In genomic region chr10:110429578-110429977, GRCm38 (mm10) we compare ENCODE assay signal across 15 mouse cellular contexts. TPM values are rescaled to one million over a fixed set of nuclear protein-coding genes. Genes with fewer than 3 reads are reported as not detected.
A peak's percentile ranks its signal among the peaks of the same experiment; 100 is the strongest.
DNase-seq lines count a peak whose midpoint lies in the region; ATAC-seq and TF ChIP-seq lines count a peak whose summit lies in the region.
"Had no signal": no experiment of that assay in that cellular context is flagged by ENCODE, and none has a peak within 500 bp of the region (broad histone marks: within the 10 kb centered on the region; RNA-seq: fewer than 3 reads in every experiment).

No protein-coding gene starts in this region.

- H3K27me3 ChIP-seq in forebrain, embryonic 12.5 days: no peaks in the 10 kb centered on the region
- no peaks in the 10 kb centered on the region for H3K27me3 ChIP-seq in hindbrain, embryonic 16.5 days (replicated peaks; ENCODE audit: control insufficient read depth, insufficient read depth, low read length)
- H3K27me3 ChIP-seq in midbrain, postnatal 0 days (ENCODE audit: insufficient read depth, low read length): no peaks in the 10 kb centered on the region
- H3K27me3 ChIP-seq: heart, embryonic 13.5 days; intestine, embryonic 15.5 days; Patski had no signal

- H3K4me3 ChIP-seq in forebrain, embryonic 12.5 days (replicated peaks): no peak overlapping the region
- no peak overlapping the region for H3K4me3 ChIP-seq in hindbrain, embryonic 16.5 days (ENCODE audit: low read length)
- H3K4me3 ChIP-seq in midbrain, postnatal 0 days (ENCODE audit: low read depth, low read length): no peak overlapping the region
- H3K4me3 ChIP-seq: heart, embryonic 13.5 days; intestine, embryonic 15.5 days had no signal

- DNase-seq in heart, postnatal 10 days: peak; percentile 11 to 18
- no peak for DNase-seq in heart, adult 9 months (ENCODE audit: low spot score in 2 of 2)
- DNase-seq in midbrain, postnatal 0 days (ENCODE audit: low spot score): peak; percentile 35
- no peak for DNase-seq in retina, postnatal 1 day
- no peak for DNase-seq in left cerebral cortex, postnatal 14 days (ENCODE audit: low spot score in 2 of 2)
- DNase-seq: kidney, postnatal 4 days; lung, postnatal 4 days; thymus, postnatal 25 days had no signal

- H3K4me2 ChIP-seq in forebrain, embryonic 12.5 days: no peak overlapping the region
- H3K4me2 ChIP-seq in hindbrain, embryonic 16.5 days (ENCODE audit: low read length): no peak overlapping the region
- H3K4me2 ChIP-seq in midbrain, postnatal 0 days (ENCODE audit: low read depth, low read length, poor library complexity, severe bottlenecking): no peak overlapping the region
- H3K4me2 ChIP-seq: heart, embryonic 13.5 days; intestine, embryonic 15.5 days had no signal

- peaks cover 14% of the 10 kb centered on the region for H3K4me1 ChIP-seq in forebrain, embryonic 12.5 days
- H3K4me1 ChIP-seq in hindbrain, embryonic 16.5 days (ENCODE audit: control insufficient read depth, insufficient read depth, low read depth, low read length): peaks cover 10% of the 10 kb centered on the region
- peaks cover 3% of the 10 kb centered on the region; the same call in 1 of the 2 replicates for H3K4me1 ChIP-seq in midbrain, postnatal 0 days (ENCODE audit: insufficient read depth, low read length)
- H3K4me1 ChIP-seq: heart, embryonic 13.5 days; intestine, embryonic 15.5 days had no signal

- intact Hi-C loops in heart, postnatal 10 days (cut with DNase I): no loop called here
- intact Hi-C loops in left cerebral cortex, postnatal 14 days (cut with DNase I): no loop called here

- no peaks in the 10 kb centered on the region for H3K9me3 ChIP-seq in forebrain, embryonic 12.5 days
- peaks cover 2% of the 10 kb centered on the region; the same call in 1 of the 2 replicates for H3K9me3 ChIP-seq in hindbrain, embryonic 16.5 days (ENCODE audit: control insufficient read depth, low read length)
- H3K9me3 ChIP-seq in midbrain, postnatal 0 days (ENCODE audit: low read length): no peaks in the 10 kb centered on the region
- H3K9me3 ChIP-seq: heart, embryonic 13.5 days; intestine, embryonic 15.5 days had no signal

- 0 out of 2 replicates have a peak overlapping the region, but pooled peaks have one; percentile 9 for H3K27ac ChIP-seq in forebrain, embryonic 12.5 days
- H3K27ac ChIP-seq in hindbrain, embryonic 16.5 days (ENCODE audit: low read depth, low read length): no peak overlapping the region
- H3K27ac ChIP-seq in midbrain, postnatal 0 days (ENCODE audit: low read depth, low read length): no peak overlapping the region
- H3K27ac ChIP-seq: heart, embryonic 13.5 days; intestine, embryonic 15.5 days; liver, embryonic 14.5 days had no signal

- H3K9ac ChIP-seq in forebrain, embryonic 12.5 days: no peak overlapping the region
- no peak overlapping the region; the same call in 1 of the 2 replicates for H3K9ac ChIP-seq in hindbrain, embryonic 16.5 days (ENCODE audit: low read depth, low read length)
- no peak overlapping the region for H3K9ac ChIP-seq in midbrain, postnatal 0 days (replicated peaks; ENCODE audit: low read length, poor library complexity, severe bottlenecking)
- H3K9ac ChIP-seq: heart, embryonic 13.5 days; intestine, embryonic 15.5 days; liver, embryonic 14.5 days had no signal

- WGBS in forebrain, embryonic 12.5 days: 54% methylated on average over 6 of the region's 6 CpGs
- WGBS in hindbrain, embryonic 16.5 days: 51% methylated on average over 6 of the region's 6 CpGs
- WGBS in midbrain, postnatal 0 days: 12% methylated on average over 6 of the region's 6 CpGs

- ATAC-seq in forebrain, embryonic 12.5 days (ENCODE audit: low FRiP score): no peak
- peak; percentile 49; the same call in 1 of the 2 replicates for ATAC-seq in hindbrain, embryonic 16.5 days
- peak; percentile 62; the same call in 1 of the 2 replicates for ATAC-seq in midbrain, postnatal 0 days (ENCODE audit: low FRiP score)
- ATAC-seq: intestine, embryonic 15.5 days; Patski had no signal

- no peaks in the 10 kb centered on the region for H3K36me3 ChIP-seq in forebrain, embryonic 12.5 days (replicated peaks)
- H3K36me3 ChIP-seq in hindbrain, embryonic 16.5 days (ENCODE audit: control insufficient read depth, insufficient read depth, low read length): peaks cover 3% of the 10 kb centered on the region; the same call in 1 of the 2 replicates
- no peaks in the 10 kb centered on the region for H3K36me3 ChIP-seq in midbrain, postnatal 0 days (ENCODE audit: insufficient read depth, low read length)
- H3K36me3 ChIP-seq: heart, embryonic 13.5 days; intestine, embryonic 15.5 days had no signal

- no peak for TF ChIP-seq CTCF in midbrain, postnatal 0 days (IDR thresholded peaks at IDR 0.05)

RNA-seq across cellular contexts. Expression of gene Nav3, which starts 26.4 kb away (rescaled TPM):
- total RNA-seq in heart, postnatal 10 days (2021): 10 to 100 TPM; 14.6 to 20.6 TPM
- 9.8 and 10.7 TPM in 2 replicates for polyA plus RNA-seq in forebrain, embryonic 12.5 days (2016; fragmentation: Nextera tagmentation; extraction: Ambion mirVana)
- 16.6 and 17.7 TPM in 2 replicates for polyA plus RNA-seq in hindbrain, embryonic 16.5 days (2015; fragmentation: Nextera tagmentation; extraction: Ambion mirVana)
- 102 and 121 TPM in 2 replicates for total RNA-seq in midbrain, postnatal 0 days (2014; rRNA removed)
- 17.4 and 18.9 TPM in 2 replicates for polyA plus RNA-seq in midbrain, postnatal 0 days (2015; fragmentation: Nextera tagmentation; extraction: Ambion mirVana)
- 100 to 1,000 TPM; 250 to 303 TPM for total RNA-seq in left cerebral cortex, postnatal 14 days (2021)
- total RNA-seq: common myeloid progenitor, adult 5-6 weeks had no signal

Comparison
In these comparisons a context has a peak if more than half of its experiments do, and no peak if none do; other contexts are left out.
1. DNase-seq: peak in heart, postnatal 10 days (2 of 2) and midbrain, postnatal 0 days (single experiment); none in heart, adult 9 months (0 of 2), retina, postnatal 1 day (single experiment) and left cerebral cortex, postnatal 14 days (0 of 2).